Mouse (Mus musculus): ENCODE measurements at regions not wholly inside any gene's neighbourhood (a gene's known extent, or its start where the extent isn't known, plus 50 kb on each side); places are given as distances from the start of the nearest gene placed in this dataset.
A peak's percentile ranks its signal among the peaks of the same experiment; 100 is the strongest.
"Not testable (repeated sequence)": the region's sequence is repeated elsewhere in the genome, so short reads cannot be mapped to it uniquely, and the experiment has no call there.

DNA sequence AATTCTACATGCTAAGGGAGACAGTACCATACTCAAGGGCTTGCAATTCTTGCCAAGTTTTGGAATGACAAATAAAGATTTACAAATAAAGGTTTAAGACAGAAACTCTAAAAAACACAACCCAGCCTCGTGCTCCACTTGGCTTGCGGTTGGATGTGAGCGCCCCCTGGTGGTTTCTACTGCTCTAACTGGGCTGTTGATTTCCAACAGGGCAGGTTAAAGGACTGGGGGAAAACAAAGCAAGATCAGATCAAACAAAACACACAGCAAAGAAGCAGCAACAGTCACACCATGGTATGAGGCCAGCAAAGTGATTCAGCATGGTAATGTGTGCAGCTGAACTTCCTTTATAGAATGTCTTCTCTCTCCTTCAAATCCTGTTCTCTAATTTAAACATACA is 339.2 kb downstream of the Adam3 start:
- peak; percentile 89 for DNase-seq (ENCODE audit: low spot score)
- 9% methylated on average over 3 of the region's 3 CpGs for whole genome bisulfite sequencing
- no peaks in the 10 kb centered on the region for H3K36me3 ChIP-seq
- H3K9me3 ChIP-seq (replicated peaks) = no peaks in the 10 kb centered on the region
- peaks cover 25% of the 10 kb centered on the region for H3K4me1 ChIP-seq
- no peak overlapping the region for H3K4me3 ChIP-seq
- no peaks in the 10 kb centered on the region for H3K27me3 ChIP-seq (ENCODE audit: low read depth, poor library complexity, severe bottlenecking)
- no peak overlapping the region for H3K27ac ChIP-seq

DNA sequence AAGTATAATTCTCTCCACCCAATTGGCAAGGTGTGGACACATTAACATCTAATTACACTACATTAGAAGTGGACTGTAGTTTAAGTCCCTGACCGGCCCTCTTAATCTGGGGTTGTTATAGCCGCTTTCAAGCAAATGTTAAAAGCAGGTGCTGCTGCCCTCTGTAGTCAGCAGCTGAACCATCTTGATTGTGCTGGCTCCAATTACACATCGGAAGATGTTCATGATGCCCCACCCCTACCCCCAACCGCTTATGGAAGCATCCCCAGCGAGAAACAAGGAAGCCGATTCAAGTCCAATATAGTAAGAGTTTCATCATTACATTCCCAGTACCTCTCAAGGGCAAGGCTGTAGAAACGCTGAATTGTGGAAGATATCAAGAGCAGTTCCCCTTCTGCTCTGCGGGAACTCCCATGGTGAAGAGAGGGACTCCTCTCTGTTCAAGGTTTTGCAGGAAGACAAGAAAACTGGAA is 341.7 kb downstream of the Adam3 start:
- Histone ChIP-seq H3K27me3 (ENCODE audit: low read depth, poor library complexity, severe bottlenecking) (no peaks in the 10 kb centered on the region), H3K9me3 (replicated peaks) (no peaks in the 10 kb centered on the region), H3K4me3 (no peak overlapping the region), H3K27ac (no peak overlapping the region), H3K36me3 (no peaks in the 10 kb centered on the region), H3K4me1 (peaks cover 25% of the 10 kb centered on the region)
- DNase-seq (ENCODE audit: low spot score) = no peak
- 70% methylated on average over 8 of the region's 8 CpGs for WGBS

GRCm38 (mm10) chr8:24383130-24383962 is 342.3 kb downstream of the Adam3 start:
- Histone ChIP-seq H3K36me3 (no peaks in the 10 kb centered on the region), H3K27ac (no peak overlapping the region), H3K9me3 (replicated peaks) (no peaks in the 10 kb centered on the region), H3K27me3 (ENCODE audit: low read depth, poor library complexity, severe bottlenecking) (no peaks in the 10 kb centered on the region), H3K4me1 (peaks cover 25% of the 10 kb centered on the region), H3K4me3 (no peak overlapping the region)
- no peak for DNase-seq (ENCODE audit: low spot score)
- WGBS = 77% methylated on average over 14 of the region's 14 CpGs

GRCm38 (mm10) chr8:24381666-24382253 is 343.9 kb downstream of the Adam3 start:
- Histone ChIP-seq H3K4me1 (peaks cover 25% of the 10 kb centered on the region), H3K27ac (no peak overlapping the region), H3K27me3 (ENCODE audit: low read depth, poor library complexity, severe bottlenecking) (no peaks in the 10 kb centered on the region), H3K9me3 (replicated peaks) (no peaks in the 10 kb centered on the region), H3K36me3 (no peaks in the 10 kb centered on the region), H3K4me3 (no peak overlapping the region)
- no peak for DNase-seq (ENCODE audit: low spot score)
- WGBS = 74% methylated on average over 3 of the region's 3 CpGs

- DNase-seq (ENCODE audit: low spot score) = no peak
- Histone ChIP-seq H3K9me3 (replicated peaks) (no peaks in the 10 kb centered on the region), H3K36me3 (no peaks in the 10 kb centered on the region), H3K27me3 (ENCODE audit: low read depth, poor library complexity, severe bottlenecking) (no peaks in the 10 kb centered on the region), H3K4me3 (no peak overlapping the region), H3K4me1 (peaks cover 12% of the 10 kb centered on the region), H3K27ac (no peak overlapping the region)
These were observed 347.6 kb downstream of the Adam3 start for GRCm38 (mm10) chr8:24378070-24378469.

DNA sequence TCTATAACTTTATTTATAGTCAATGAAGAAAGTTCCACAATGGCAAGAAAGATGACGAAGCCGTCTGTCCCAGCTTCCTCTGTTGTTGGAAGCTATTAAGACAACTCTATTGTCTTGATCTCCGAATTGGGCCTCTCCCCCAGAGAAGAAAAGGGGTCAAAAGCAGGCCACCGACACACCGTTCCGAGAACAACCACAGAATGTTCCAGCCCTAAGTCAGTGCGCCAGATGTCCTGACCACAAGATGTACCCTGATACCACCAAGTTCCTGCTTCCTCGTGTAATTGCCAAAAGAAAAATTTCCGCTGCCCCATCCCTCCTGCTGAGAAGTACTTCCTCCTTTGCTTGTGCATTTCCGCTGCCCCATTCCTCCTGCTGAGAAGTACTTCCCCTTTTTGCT is 348.8 kb downstream of the Adam3 start:
- not testable (repeated sequence) for H3K4me3 ChIP-seq; H3K36me3 ChIP-seq; H3K27ac ChIP-seq; H3K9me3 ChIP-seq (replicated peaks); H3K4me1 ChIP-seq; H3K27me3 ChIP-seq (ENCODE audit: low read depth, poor library complexity, severe bottlenecking); DNase-seq (ENCODE audit: low spot score)
- 93% methylated on average over 10 of the region's 10 CpGs for WGBS

DNA sequence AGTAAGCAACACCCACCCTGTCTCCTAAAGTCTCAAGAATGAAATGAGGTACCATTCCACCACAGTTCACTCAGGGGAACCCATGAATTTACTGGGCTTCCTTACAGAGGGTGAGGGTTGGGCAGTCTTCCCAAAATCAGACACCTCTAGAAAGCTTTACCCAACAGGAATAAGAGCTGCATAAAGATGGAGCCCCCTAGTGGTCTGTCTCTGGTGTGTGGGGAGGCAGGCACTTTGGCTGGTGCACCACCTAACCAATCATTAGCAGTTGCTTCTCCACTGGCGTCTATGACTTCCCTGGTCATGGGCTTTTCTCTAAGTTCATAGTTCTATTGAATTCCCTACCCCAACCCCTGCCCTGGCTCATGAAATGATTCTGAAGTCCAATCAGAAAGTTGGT is 351.1 kb downstream of the Adam3 start:
- Histone ChIP-seq H3K27ac (no peak overlapping the region), H3K27me3 (ENCODE audit: low read depth, poor library complexity, severe bottlenecking) (no peaks in the 10 kb centered on the region), H3K4me3 (no peak overlapping the region), H3K4me1 (no peaks in the 10 kb centered on the region), H3K36me3 (no peaks in the 10 kb centered on the region), H3K9me3 (replicated peaks) (no peaks in the 10 kb centered on the region)
- DNase-seq (ENCODE audit: low spot score) = no peak
- 75% methylated on average over 1 of the region's 1 CpGs for WGBS

GRCm38 (mm10) chr8:24372068-24372467 is 353.6 kb downstream of the Adam3 start:
- no peak overlapping the region for H3K4me3 ChIP-seq
- H3K9me3 ChIP-seq (replicated peaks) = no peaks in the 10 kb centered on the region
- no peaks in the 10 kb centered on the region for H3K27me3 ChIP-seq (ENCODE audit: low read depth, poor library complexity, severe bottlenecking)
- no peaks in the 10 kb centered on the region for H3K4me1 ChIP-seq
- no peak overlapping the region for H3K27ac ChIP-seq
- no peaks in the 10 kb centered on the region for H3K36me3 ChIP-seq
- WGBS = 92% methylated on average over 4 of the region's 4 CpGs
- no peak for DNase-seq (ENCODE audit: low spot score)

GRCm38 (mm10) chr8:24366000-24366399 is 359.7 kb downstream of the Adam3 start:
- Histone ChIP-seq H3K27me3 (ENCODE audit: low read depth, poor library complexity, severe bottlenecking) (no peaks in the 10 kb centered on the region), H3K27ac (no peak overlapping the region), H3K4me3 (no peak overlapping the region), H3K9me3 (replicated peaks) (no peaks in the 10 kb centered on the region), H3K4me1 (no peaks in the 10 kb centered on the region), H3K36me3 (no peaks in the 10 kb centered on the region)
- no peak for DNase-seq (ENCODE audit: low spot score)

DNA sequence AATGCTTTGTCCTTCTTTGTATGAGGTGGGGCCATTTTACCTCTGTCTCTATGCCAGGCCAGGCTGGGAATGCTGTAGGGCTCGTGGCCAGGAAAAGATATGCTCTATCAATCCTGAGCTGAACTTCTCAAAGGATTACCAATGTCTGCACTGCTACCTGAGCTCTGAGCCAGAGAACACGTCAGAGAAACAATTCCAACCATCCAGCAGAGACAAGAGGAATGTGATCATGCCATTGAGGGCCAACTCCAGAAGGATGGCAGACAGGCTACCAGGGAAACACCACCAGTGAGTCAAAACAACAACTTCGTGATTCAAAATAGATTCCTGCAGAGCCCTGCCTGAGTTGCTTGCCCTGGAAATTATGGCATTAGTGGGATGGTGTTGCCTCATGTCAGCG is 361.0 kb downstream of the Adam3 start:
- Histone ChIP-seq H3K27me3 (ENCODE audit: low read depth, poor library complexity, severe bottlenecking) (no peaks in the 10 kb centered on the region), H3K27ac (no peak overlapping the region), H3K4me3 (no peak overlapping the region), H3K9me3 (replicated peaks) (no peaks in the 10 kb centered on the region), H3K36me3 (no peaks in the 10 kb centered on the region), H3K4me1 (no peaks in the 10 kb centered on the region)
- WGBS = 76% methylated on average over 4 of the region's 4 CpGs
- no peak for DNase-seq (ENCODE audit: low spot score)

DNA sequence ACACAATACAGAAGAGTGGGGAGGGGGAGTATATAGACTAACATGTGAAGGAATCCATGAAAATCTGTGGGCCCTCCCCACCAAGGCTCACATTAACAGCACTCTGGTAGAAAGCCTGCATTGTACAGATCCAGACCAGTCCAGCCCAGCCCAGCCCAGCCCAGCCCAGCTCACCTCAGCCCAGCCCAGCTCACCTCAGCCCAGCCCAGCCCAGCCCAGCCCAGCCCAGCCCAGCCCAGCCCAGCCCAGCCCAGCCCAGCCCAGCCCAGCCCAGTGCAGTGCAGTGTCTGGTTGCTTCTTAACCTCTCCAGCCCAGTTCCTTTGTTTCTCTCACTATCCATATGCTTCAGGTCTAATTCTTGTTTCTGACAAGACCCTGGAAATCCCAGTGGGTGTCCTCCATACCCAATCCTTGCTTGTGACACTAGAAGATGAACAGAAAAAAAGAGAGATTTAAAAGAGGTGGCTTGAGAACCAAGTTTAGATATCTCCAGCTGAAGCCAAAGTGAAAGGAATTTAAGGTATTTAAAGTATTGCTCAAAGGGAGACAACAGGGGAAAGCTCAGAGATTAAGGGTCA is 366.5 kb downstream of the Adam3 start:
- Histone ChIP-seq H3K4me3 (no peak overlapping the region), H3K9me3 (replicated peaks) (no peaks in the 10 kb centered on the region), H3K27ac (no peak overlapping the region), H3K4me1 (peaks cover 1% of the 10 kb centered on the region; the same call in 1 of the 2 replicates), H3K36me3 (no peaks in the 10 kb centered on the region), H3K27me3 (ENCODE audit: low read depth, poor library complexity, severe bottlenecking) (no peaks in the 10 kb centered on the region)
- DNase-seq (ENCODE audit: low spot score) = peak; percentile 37

- Histone ChIP-seq H3K4me3 (no peak overlapping the region), H3K36me3 (no peaks in the 10 kb centered on the region), H3K27ac (no peak overlapping the region), H3K27me3 (ENCODE audit: low read depth, poor library complexity, severe bottlenecking) (no peaks in the 10 kb centered on the region), H3K4me1 (peaks cover 11% of the 10 kb centered on the region), H3K9me3 (replicated peaks) (no peaks in the 10 kb centered on the region)
- DNase-seq (ENCODE audit: low spot score) = no peak
- WGBS = 87% methylated on average over 4 of the region's 4 CpGs
These were observed 370.5 kb downstream of the Adam3 start for GRCm38 (mm10) chr8:24355146-24355545.

- Histone ChIP-seq H3K27me3 (ENCODE audit: low read depth, poor library complexity, severe bottlenecking) (no peaks in the 10 kb centered on the region), H3K4me3 (no peak overlapping the region), H3K27ac (no peak overlapping the region), H3K9me3 (replicated peaks) (no peaks in the 10 kb centered on the region), H3K36me3 (no peaks in the 10 kb centered on the region), H3K4me1 (peaks cover 11% of the 10 kb centered on the region)
- WGBS = 77% methylated on average over 7 of the region's 7 CpGs
- DNase-seq (ENCODE audit: low spot score) = no peak
These were observed 371.8 kb downstream of the Adam3 start for GRCm38 (mm10) chr8:24353842-24354241.

All from limb, embryonic 10.5 days (tissue).